Mouse (Mus musculus) heart, adult 11 months (tissue): ENCODE data around the gene Krt87.
A peak's percentile ranks its signal among the peaks of the same experiment; 100 is the strongest.

ENCODE experiments used
- DNase-seq: peaks from one replicate; pipeline ENCODE4 v3.0.0; 2022

The Krt87 gene

DNA sequence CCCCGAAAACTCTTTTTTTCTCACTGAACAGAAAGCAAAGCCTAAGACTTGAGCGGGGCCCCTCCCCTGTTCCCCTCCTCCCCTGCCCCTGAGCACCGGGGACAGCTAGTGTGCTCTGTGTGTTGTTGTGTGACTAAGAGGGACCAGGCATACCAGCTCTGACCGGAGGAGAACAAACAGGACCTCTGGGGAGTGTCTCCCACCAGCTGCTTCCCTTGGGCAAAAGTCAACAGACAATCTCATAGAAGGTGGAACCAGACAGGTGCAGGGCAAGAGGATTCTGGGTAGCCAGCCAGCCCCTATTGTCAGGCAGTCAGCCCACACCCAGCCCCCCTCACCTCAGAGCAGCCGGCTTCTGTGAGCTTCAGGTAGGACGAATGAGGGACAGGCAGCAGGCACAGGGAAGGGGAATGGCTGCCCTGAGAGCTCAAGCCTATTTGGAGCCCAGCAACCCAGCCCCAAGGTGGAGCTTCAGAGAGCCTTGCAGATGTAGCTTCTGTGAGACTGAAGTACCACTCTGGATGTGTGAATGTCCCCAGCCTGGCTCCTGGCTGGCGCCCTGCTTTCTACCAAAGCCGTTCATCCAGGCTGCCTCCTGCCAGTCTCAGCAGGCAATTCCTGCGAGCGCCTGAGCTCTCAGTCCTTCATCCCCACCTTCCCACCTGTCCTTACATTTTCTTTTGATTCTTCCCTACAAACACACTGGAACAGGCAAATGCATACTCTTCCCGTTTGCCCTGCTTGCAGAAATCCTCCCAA lies 23.6 kb downstream of the Krt87 start:
- DNase-seq, result no peak

GRCm38 (mm10) chr15:101413916-101414635 lies 24.5 kb downstream of the Krt87 start:
- no peak for DNase-seq

DNA sequence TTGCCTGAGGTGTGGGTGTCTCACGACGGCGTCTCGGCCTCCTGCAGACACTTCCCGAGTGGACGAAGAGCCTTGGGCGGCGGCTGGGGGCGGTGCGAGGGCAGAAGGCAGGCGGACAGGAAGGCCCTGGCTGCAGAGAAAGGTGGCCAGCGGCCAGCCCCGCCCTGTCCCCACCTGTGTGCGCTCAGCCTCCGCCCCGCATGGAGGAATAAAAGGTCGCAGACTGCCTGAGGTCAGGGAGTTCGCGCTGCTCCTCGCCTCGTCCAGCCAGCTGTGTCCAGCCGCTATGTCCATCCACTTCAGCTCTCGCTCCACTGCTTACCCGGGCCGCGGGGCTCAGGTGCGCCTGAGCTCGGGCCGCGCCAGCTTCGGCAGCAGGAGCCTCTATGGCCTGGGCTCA lies 26.4 kb downstream of the Krt87 start:
- DNase-seq, result no peak

GRCm38 (mm10) chr15:101410775-101411174 lies 27.8 kb downstream of the Krt87 start, which contains the start of gene Krt7:
Gene Krt7 (plus strand): TSS chr15:101411043.
- DNase-seq, result no peak

- peak; percentile 93 for DNase-seq
Observed at GRCm38 (mm10) chr15:101398269-101398668, 40.3 kb downstream of the Krt87 start.

DNA sequence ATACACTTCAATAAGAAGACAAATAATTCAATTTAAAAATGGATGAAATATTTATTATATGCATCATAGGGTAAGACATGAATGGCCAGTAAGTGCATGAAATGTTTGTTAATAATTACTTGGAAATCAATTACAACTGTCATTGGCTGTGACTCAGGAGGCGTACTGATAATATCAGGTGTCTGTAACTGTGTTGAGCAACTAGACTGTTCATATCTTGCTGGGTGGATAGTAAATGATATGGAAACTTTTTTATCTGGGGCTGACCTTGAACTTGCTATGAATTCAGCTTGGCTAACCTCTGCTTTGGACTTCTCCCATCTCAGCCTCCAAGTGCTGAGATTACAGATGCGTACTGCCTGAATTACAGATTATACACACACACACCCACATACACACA lies 40.9 kb downstream of the Krt87 start:
- DNase-seq, result no peak

DNA sequence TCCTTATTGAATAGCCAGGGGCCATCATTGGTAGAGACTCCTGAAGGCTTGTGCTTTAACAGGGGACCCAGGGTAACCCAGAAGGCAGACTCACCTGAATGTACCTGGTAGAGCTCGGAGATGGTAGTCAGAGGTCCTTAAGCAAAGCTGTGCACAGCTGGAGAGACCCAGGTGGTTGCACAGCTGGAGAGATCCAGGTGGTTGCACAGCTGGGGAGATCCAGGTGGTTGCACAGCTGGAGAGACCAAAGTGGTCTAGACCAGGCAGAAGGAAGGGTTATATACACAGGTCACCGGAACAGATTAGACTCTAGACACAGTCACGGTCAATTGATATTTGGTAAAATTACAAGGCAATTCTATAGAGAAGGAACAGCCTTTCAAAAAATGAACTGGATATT lies 41.7 kb downstream of the Krt87 start:
- no peak for DNase-seq

GRCm38 (mm10) chr15:101396466-101396865 lies 42.1 kb downstream of the Krt87 start:
- no peak for DNase-seq

DNA sequence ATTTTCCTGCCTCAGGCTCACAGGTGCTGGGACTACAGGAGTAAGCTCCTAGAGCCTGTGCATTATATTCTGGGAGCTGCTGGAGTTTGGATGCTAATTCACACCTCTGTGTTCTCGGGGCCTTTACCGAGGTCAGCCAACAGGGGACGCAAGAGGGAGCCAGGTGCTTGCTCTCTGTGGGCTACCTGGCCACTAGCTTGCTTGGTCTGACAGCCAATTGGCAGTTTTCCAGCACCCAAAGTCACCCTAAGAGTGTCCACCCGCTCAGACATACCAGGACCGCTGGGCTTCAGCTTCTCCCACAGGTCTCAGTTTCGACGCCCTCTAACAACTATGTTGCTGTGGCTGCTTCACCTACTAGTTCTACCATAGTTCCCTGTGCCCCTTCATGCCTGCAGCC lies 43.7 kb downstream of the Krt87 start:
- DNase-seq, result no peak

DNA sequence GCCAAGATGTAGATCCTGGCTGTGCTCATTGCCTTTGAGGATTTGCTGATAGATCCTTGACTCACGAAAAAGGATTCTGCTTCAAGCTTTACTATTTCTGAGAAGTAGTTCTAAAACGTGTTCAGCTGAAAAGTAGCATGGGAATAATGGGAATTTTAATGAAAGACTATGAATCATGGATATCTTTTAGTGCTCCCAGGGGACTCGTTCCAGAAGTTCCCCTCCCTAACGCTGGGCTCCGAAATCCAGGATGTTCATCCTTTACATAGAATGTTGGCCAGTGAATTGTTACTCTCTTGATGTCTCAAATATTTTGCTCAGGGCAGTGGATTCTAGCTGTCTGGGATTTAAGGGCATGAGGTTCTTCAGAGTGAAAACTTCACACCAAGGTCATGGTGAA lies 46.4 kb downstream of the Krt87 start:
- DNase-seq, result no peak

- no peak for DNase-seq
Observed at GRCm38 (mm10) chr15:101390203-101390602, 48.4 kb downstream of the Krt87 start.

DNA sequence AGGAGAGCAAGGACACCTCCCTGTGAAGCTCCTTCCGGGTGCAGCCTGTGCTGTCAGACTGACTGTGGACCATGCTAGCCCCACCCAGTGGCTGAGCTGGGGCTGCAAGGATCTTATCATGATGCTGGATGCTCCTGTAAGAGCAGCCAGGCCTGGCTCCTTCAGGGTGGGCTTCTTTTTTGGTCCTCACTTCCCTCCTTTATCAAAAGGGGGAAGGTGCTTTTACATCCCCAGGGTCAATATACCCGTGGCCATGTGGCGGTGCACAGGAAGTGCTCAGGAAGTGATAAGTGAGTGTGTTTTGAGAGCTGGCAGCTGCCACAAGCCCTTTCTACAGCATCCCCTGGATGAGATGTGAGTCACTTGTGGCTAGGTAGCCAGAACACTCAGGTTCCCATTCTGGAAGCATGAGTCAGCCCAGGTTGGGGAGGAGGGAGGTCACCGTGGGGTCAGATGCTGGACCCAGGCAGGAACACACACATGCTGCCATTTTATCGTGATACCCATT lies 50.5 kb downstream of the Krt87 start:
- DNase-seq, result peak; percentile 92

- no peak for DNase-seq
Observed at GRCm38 (mm10) chr15:101387176-101387575, 51.4 kb downstream of the Krt87 start.

- DNase-seq, result peak; percentile 94
Observed at GRCm38 (mm10) chr15:101385064-101385463, 53.5 kb downstream of the Krt87 start.

GRCm38 (mm10) chr15:101384610-101385009 lies 54.0 kb downstream of the Krt87 start:
- DNase-seq, result no peak

DNA sequence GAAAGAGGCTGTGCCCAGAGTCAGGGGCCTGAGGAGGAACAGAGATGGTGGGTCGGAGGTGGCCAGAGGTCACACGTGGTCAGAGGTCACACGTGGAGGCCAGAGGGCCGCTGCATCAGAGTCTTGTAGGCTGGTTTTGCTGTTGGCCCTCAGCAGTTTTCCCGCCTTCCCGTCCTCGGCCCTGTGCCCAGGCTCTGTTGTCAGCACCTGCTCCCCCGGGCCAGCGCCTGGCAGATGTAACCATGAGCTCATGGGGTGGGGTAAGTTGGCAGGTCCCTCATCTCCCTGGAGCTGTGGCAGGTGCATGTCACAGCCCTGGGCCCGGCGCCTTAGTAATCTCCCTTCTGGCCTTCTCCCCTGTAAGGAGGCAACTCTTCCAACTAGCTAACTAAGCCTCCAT lies 55.8 kb downstream of the Krt87 start:
- peak; percentile 96 for DNase-seq

DNA sequence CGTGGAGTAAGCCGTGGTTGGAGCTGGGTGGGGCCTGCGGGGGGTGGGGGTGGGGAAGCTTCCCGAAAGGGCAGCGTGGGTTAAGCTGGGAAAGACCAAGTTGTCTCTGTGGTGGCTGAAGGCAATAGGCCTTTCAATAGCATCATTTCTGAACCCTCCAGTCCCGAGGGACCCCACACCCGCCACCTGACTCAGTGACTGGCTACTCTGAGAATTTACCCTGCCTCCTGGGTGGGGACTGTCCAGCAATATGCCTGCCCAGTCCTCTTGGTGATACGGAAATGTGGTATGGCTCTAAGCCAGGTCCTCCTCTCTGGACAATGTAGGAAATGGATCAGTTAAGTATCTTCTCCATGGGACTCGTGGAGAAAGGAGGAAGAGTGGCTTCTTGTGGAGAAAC lies 56.8 kb downstream of the Krt87 start:
- peak; percentile 96 for DNase-seq
